Mouse (Mus musculus): ENCODE measurements around the gene Rcbtb1. TPM values are rescaled to one million over a fixed set of nuclear protein-coding genes. Genes with fewer than 3 reads are reported as not detected.

Gene Rcbtb1
- total and polyA plus RNA-seq, 3 experiments = 5.5 to 10.9 (median 10.2) TPM

DNA sequence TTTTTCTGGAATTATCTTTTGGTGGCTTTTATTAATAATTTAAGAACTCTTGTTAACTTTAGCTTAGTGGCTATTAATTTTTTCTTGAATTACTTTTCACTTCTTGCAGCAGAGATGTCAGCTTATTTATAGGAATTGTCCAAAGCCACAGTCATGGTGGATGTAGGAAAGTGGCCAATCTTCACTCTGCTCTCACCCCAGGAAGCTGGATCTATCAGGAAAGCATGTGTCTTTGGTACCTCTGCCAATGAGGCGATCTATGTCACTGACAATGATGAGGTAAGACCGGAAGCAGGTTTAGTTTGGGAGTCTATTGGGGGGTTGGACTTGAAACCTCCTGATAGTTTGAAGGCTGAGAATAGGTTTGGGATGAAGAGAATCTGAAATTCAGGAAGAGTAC is 8.8 kb downstream of the Rcbtb1 start:
- WGBS = 83% methylated on average over 2 of the region's 2 CpGs
- Histone ChIP-seq H3K4me3 (no peak overlapping the region), H3K36me3 (ENCODE audit: control insufficient read depth, insufficient read depth, low read length) (no peaks in the 10 kb centered on the region; the same call in 1 of the 2 replicates), H3K27me3 (ENCODE audit: control insufficient read depth, insufficient read depth, low read length) (no peaks in the 10 kb centered on the region), H3K9ac (ENCODE audit: low read depth, low read length) (no peak overlapping the region), H3K79me2 (replicated peaks; ENCODE audit: control insufficient read depth, insufficient read depth, low read length) (0 out of 2 replicates have a peak, but pooled peaks cover 2% of the 10 kb centered on the region), H3K27ac (no peak overlapping the region), H3K4me1 (ENCODE audit: control insufficient read depth, insufficient read depth, low read length) (no peaks in the 10 kb centered on the region)
- intact Hi-C loops (cut with DNase I) = loop anchor here (10.0 kb wide), 1 partner anchor 225 kb away; no protein-coding TSS in a partner anchor
- DNase-seq = no peak
- no peak for TF ChIP-seq POLR2A (IDR thresholded peaks at IDR 0.05; ENCODE audit: insufficient read depth, low read depth, low read length)
- no peak for TF ChIP-seq CTCF (IDR thresholded peaks at IDR 0.05)
- no peak for TF ChIP-seq EP300 (IDR thresholded peaks at IDR 0.05; ENCODE audit: insufficient read depth, low read depth, low read length)

DNA sequence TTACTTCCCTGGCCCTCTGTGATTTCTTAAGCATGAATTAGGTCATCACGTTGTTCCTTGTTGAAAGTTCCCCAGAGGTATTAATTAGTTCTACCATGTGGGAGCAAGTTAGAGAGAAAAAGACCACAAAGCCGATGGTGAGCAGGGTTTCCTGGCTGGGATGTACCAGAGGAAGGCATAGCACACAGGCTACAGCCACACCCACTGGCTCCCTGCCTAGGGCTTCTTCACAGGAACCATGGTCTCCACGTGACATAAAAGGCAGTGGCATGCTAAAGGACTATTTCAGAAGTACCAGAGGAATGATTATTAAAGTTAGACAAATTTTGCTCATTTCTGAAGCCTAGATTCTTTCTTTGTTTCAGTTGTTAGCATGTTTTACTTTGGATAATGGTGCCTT is 18.2 kb downstream of the Rcbtb1 start:
- H3K36me3 ChIP-seq (ENCODE audit: control insufficient read depth, insufficient read depth, low read length) = no peaks in the 10 kb centered on the region; the same call in none of the 2 replicates
- no peak overlapping the region for H3K27ac ChIP-seq
- intact Hi-C loops (cut with DNase I) = no loop called here
- peak in 1 of 2 experiments; percentile 18 for DNase-seq
- WGBS = 40% methylated on average over 3 of the region's 3 CpGs
- H3K79me2 ChIP-seq (replicated peaks; ENCODE audit: control insufficient read depth, insufficient read depth, low read length) = no peaks in the 10 kb centered on the region
- TF ChIP-seq POLR2A (IDR thresholded peaks at IDR 0.05; ENCODE audit: insufficient read depth, low read depth, low read length) = no peak
- no peak for TF ChIP-seq EP300 (IDR thresholded peaks at IDR 0.05; ENCODE audit: insufficient read depth, low read depth, low read length)
- no peak for TF ChIP-seq CTCF (IDR thresholded peaks at IDR 0.05)
- no peaks in the 10 kb centered on the region for H3K27me3 ChIP-seq (ENCODE audit: control insufficient read depth, insufficient read depth, low read length)
- H3K4me3 ChIP-seq = no peak overlapping the region
- H3K9ac ChIP-seq (ENCODE audit: low read depth, low read length) = no peak overlapping the region
- H3K4me1 ChIP-seq (ENCODE audit: control insufficient read depth, insufficient read depth, low read length) = peaks cover 2% of the 10 kb centered on the region; the same call in 1 of the 2 replicates

DNA sequence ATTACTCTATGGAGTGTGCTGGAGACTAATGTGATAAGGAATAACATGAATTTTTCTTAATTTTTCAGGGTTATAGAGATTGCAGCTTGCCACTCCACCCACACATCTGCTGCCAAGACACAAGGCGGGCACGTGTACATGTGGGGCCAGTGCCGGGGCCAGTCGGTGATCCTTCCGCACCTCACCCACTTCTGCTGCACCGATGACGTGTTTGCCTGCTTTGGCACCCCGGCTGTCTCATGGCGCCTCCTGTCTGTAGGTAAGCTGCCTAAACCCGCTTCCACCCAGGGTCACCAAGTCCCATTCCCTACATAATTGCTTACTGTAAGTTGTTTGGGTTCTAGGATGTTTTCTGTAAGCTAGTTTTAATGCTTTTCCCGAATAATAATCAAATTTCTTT is 25.2 kb downstream of the Rcbtb1 start:
- no peaks in the 10 kb centered on the region for H3K79me2 ChIP-seq (replicated peaks; ENCODE audit: control insufficient read depth, insufficient read depth, low read length)
- no peak overlapping the region for H3K27ac ChIP-seq
- no peak overlapping the region for H3K4me3 ChIP-seq
- peaks cover 3% of the 10 kb centered on the region; the same call in 1 of the 2 replicates for H3K36me3 ChIP-seq (ENCODE audit: control insufficient read depth, insufficient read depth, low read length)
- no peaks in the 10 kb centered on the region for H3K4me1 ChIP-seq (ENCODE audit: control insufficient read depth, insufficient read depth, low read length)
- H3K27me3 ChIP-seq (ENCODE audit: control insufficient read depth, insufficient read depth, low read length) = no peaks in the 10 kb centered on the region
- H3K9ac ChIP-seq (ENCODE audit: low read depth, low read length) = no peak overlapping the region
- 94% methylated on average over 11 of the region's 11 CpGs for WGBS
- TF ChIP-seq CTCF (IDR thresholded peaks at IDR 0.05) (no peak), EP300 (IDR thresholded peaks at IDR 0.05; ENCODE audit: insufficient read depth, low read depth, low read length) (no peak), POLR2A (IDR thresholded peaks at IDR 0.05; ENCODE audit: insufficient read depth, low read depth, low read length) (no peak)
- intact Hi-C loops (cut with DNase I) = loop anchor here (10.0 kb wide), 1 partner anchor 329 kb away; no protein-coding TSS in a partner anchor
- DNase-seq = no peak

DNA sequence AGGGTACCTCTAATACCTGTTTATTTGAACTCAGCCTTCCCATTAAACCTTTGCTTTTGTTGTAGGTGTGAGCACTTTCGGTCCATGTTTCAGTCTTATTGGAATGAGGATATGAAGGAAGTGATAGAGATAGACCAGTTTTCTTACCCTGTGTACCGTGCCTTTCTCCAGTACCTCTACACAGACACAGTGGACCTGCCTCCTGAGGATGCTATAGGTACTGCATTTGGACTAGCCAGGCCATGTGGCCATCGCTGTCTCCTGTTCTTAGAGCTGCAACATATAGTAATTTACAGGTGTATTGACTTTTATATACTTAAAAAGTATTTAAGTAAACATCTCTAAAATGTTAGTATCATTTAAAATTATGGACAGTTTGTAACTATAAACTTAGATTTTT is 28.8 kb downstream of the Rcbtb1 start:
- peaks cover 3% of the 10 kb centered on the region; the same call in 1 of the 2 replicates for H3K36me3 ChIP-seq (ENCODE audit: control insufficient read depth, insufficient read depth, low read length)
- intact Hi-C loops (cut with DNase I) = loop anchor here (10.0 kb wide), 2 partner anchors 95 to 325 kb away; no protein-coding TSS in a partner anchor
- H3K27ac ChIP-seq = no peak overlapping the region
- H3K27me3 ChIP-seq (ENCODE audit: control insufficient read depth, insufficient read depth, low read length) = no peaks in the 10 kb centered on the region
- no peak overlapping the region for H3K4me3 ChIP-seq
- WGBS = 87% methylated on average over 3 of the region's 3 CpGs
- no peak for DNase-seq
- no peaks in the 10 kb centered on the region for H3K79me2 ChIP-seq (replicated peaks; ENCODE audit: control insufficient read depth, insufficient read depth, low read length)
- TF ChIP-seq CTCF (IDR thresholded peaks at IDR 0.05) = peak; percentile 8; the same call in 1 of the 2 replicates
- no peak for TF ChIP-seq EP300 (IDR thresholded peaks at IDR 0.05; ENCODE audit: insufficient read depth, low read depth, low read length)
- H3K9ac ChIP-seq (ENCODE audit: low read depth, low read length) = no peak overlapping the region
- no peaks in the 10 kb centered on the region for H3K4me1 ChIP-seq (ENCODE audit: control insufficient read depth, insufficient read depth, low read length)

DNA sequence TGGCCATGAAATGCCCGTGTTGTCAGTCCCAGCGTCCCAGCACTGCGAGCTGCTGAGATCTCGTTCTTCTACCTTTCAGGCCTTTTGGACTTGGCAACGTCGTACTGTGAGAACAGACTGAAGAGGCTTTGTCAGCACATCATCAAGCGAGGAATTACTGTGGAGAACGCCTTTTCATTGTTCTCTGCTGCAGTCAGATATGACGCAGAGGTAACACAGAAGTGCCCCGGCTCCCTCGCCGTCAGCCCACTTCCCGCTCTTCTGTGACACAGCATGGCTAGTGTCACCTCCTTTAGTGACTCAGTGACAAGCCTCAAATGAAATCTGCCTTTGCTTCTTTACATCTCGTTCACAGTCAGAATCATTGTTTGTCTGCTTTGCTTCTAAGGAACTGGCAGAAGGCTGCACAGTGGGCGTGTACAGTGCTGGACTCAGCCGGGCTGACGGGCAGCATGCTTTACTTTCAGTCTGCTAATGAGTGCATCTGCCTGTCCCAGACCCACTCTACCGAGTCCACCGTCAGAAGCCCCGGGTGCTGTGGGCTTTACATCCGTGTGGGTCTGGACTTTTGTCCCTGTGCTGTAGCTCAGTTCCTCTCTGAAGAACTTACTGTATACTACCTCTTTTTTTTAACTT is 29.4 kb downstream of the Rcbtb1 start:
- Histone ChIP-seq H3K9ac (ENCODE audit: low read depth, low read length) (no peak overlapping the region), H3K4me1 (ENCODE audit: control insufficient read depth, insufficient read depth, low read length) (no peaks in the 10 kb centered on the region), H3K27ac (no peak overlapping the region), H3K4me3 (no peak overlapping the region), H3K36me3 (ENCODE audit: control insufficient read depth, insufficient read depth, low read length) (peaks cover 3% of the 10 kb centered on the region; the same call in 1 of the 2 replicates), H3K79me2 (replicated peaks; ENCODE audit: control insufficient read depth, insufficient read depth, low read length) (no peaks in the 10 kb centered on the region), H3K27me3 (ENCODE audit: control insufficient read depth, insufficient read depth, low read length) (no peaks in the 10 kb centered on the region)
- intact Hi-C loops (cut with DNase I) = loop anchor here (10.0 kb wide), 1 partner anchor 94 kb away; no protein-coding TSS in a partner anchor
- no peak for TF ChIP-seq CTCF (IDR thresholded peaks at IDR 0.05)
- no peak for DNase-seq
- 67% methylated on average over 21 of the region's 21 CpGs for WGBS

DNA sequence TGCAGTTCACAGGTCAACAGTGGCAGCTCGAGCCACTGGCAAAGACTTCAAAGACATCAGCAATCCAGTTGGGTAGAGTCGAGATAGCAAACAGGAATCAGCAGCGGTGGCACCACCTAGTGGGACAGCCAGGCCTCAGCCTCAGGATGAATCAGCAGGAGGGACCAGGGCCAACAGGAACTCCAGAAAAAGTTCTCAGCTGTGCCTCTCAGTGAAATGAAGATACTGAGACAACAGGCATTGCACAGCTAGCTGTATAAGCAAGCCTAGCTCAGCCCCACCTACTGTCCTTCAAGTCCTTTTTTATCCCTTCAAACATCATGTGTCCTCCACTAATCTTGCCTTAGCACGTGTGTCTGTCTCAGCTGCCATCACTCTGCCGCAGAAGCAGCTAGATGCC is 31.0 kb downstream of the Rcbtb1 start:
- H3K36me3 ChIP-seq (ENCODE audit: control insufficient read depth, insufficient read depth, low read length) = peaks cover 3% of the 10 kb centered on the region; the same call in 1 of the 2 replicates
- H3K9ac ChIP-seq (ENCODE audit: low read depth, low read length) = no peak overlapping the region
- intact Hi-C loops (cut with DNase I) = loop anchor here (10.0 kb wide), 1 partner anchor 93 kb away; no protein-coding TSS in a partner anchor
- no peaks in the 10 kb centered on the region for H3K27me3 ChIP-seq (ENCODE audit: control insufficient read depth, insufficient read depth, low read length)
- H3K27ac ChIP-seq = no peak overlapping the region
- WGBS = 27% methylated on average over 5 of the region's 5 CpGs
- TF ChIP-seq EP300 (IDR thresholded peaks at IDR 0.05; ENCODE audit: insufficient read depth, low read depth, low read length) = no peak
- peak; percentile 50 for TF ChIP-seq CTCF (IDR thresholded peaks at IDR 0.05)
- DNase-seq = peak in 1 of 2 experiments; percentile 24
- no peaks in the 10 kb centered on the region for H3K79me2 ChIP-seq (replicated peaks; ENCODE audit: control insufficient read depth, insufficient read depth, low read length)
- H3K4me1 ChIP-seq (ENCODE audit: control insufficient read depth, insufficient read depth, low read length) = no peaks in the 10 kb centered on the region
- no peak overlapping the region for H3K4me3 ChIP-seq

All from heart, adult 2 months (tissue).